Mouse (Mus musculus): ENCODE data around the gene Gm11541.

GRCm38 (mm10) chr11:94676754-94677606 is 27.3 kb downstream of the Gm11541 start, which contains the start of gene Xylt2:
- no peak for TF ChIP-seq CTCF (IDR thresholded peaks at IDR 0.05; ENCODE audit: low read depth)
- TF ChIP-seq EP300 (IDR thresholded peaks at IDR 0.05; ENCODE audit: low read depth): no peak
